Mouse (Mus musculus) brain, embryonic 14.5 days (tissue): ENCODE data around the gene A630095E13Rik.

Source experiments
- CTCF ChIP-seq: fragments of 200-500 bp; IDR thresholded peaks from 2 replicates; pipeline ENCODE4 v1.5.1; 2012; ENCODE audit warnings: inconsistent platforms, mild to moderate bottlenecking, moderate library complexity, borderline replicate concordance; ENCODE audit not compliant: insufficient read depth, insufficient read length; ENCODE audit errors: extremely low read depth
- POLR2A ChIP-seq: fragments of 200-500 bp; IDR thresholded peaks from 2 replicates; pipeline ENCODE4 v1.6.1; 2012; ENCODE audit warnings: mild to moderate bottlenecking, inconsistent platforms, borderline replicate concordance; ENCODE audit not compliant: poor library complexity, insufficient read depth, insufficient read length, severe bottlenecking; ENCODE audit errors: extremely low read depth

DNA sequence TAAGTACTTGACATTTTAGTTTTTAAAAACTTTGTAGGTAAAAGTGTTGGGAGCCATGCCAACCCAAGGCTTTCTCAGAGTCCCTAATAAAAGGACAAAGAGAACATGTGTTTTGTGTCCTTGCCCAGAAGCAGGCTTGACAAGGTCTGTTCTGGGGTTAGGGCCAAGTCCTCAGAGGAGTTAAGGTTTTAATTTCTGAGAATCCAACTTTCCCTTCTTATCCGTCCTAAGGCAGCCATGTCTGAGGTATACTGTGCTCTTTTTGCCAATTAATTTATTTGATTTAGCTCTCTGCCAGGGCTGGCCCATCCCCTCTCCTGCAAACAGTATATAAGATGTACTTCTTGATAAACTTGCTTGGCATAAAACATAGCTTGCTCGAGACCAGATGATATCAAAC, 38.2 kb upstream of the A630095E13Rik start:
- TF ChIP-seq POLR2A = no peak
- no peak for TF ChIP-seq CTCF
